Mouse (Mus musculus): ENCODE data around the gene Cd40lg.

- no peak for TF ChIP-seq POLR2A (IDR thresholded peaks at IDR 0.05; ENCODE audit: low read depth, low read length)
- TF ChIP-seq CTCF (IDR thresholded peaks at IDR 0.05; ENCODE audit: extremely low read depth, insufficient read depth, insufficient read length, insufficient replicate concordance): no peak
Measured at GRCm38 (mm10) chrX:57233596-57233995, 21.7 kb downstream of the Cd40lg start.

All from spleen, adult 2 months (tissue).